Mouse (Mus musculus) liver, postnatal 0 days (tissue): ENCODE results near the gene Plppr1.
"Not testable (repeated sequence)": the region's sequence is repeated elsewhere in the genome, so short reads cannot be mapped to it uniquely, and the experiment has no call there.

Experiments
- CTCF ChIP-seq: sonication (generic); IDR thresholded peaks from 2 replicates; pipeline ENCODE4 v1.5.1; 2016; ENCODE audit warnings: antibody characterized with exemption, low read depth
- EP300 ChIP-seq: IDR thresholded peaks from 2 replicates; pipeline ENCODE4 v1.6.1; 2016; ENCODE audit warnings: antibody characterized with exemption, low read depth, mild to moderate bottlenecking

DNA sequence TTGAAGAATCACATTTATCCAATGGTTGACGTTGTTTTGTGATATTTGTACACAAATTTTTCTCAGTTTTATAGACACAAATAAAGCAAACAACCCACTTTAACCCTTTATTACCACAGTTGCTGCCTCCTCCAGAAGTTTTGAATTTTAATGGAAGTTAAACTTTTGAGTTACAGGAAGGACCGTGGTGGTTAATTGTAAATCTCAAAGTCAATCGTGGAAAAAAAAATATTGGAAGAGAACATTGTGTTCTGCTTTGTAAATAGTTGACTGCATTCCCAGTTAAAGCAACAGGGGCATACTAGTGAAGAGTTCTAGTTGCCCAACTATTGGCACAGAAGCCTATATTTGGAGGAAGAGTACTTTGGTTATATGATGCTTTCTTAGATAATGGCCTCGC is 278.9 kb downstream of the Plppr1 start:
- TF ChIP-seq CTCF, EP300: not testable (repeated sequence)
